Mouse (Mus musculus) intestine, embryonic 15.5 days (tissue): ENCODE results near the gene Arhgap17. TPM values are rescaled to one million over a fixed set of nuclear protein-coding genes. Genes with fewer than 3 reads are reported as not detected.

Experiments
- ATAC-seq: fragments of 200-750 bp; cut with Nextera tagmentation; 2 replicates; pipeline ENCODE4 v1.8.0; 2017; ENCODE audit warnings: moderate TSS enrichment, moderate library complexity
- H3K27ac ChIP-seq: fragments of 300-500 bp; sonication (generic); 2 replicates; pipeline ENCODE4 v1.5.1; 2015; ENCODE audit warnings: mild to moderate bottlenecking, inconsistent platforms
- H3K27me3 ChIP-seq: fragments of 300-500 bp; sonication (generic); replicated peaks from 2 replicates; pipeline ENCODE4 v1.6.1; 2015; ENCODE audit warnings: inconsistent platforms
- H3K36me3 ChIP-seq: fragments of 300-500 bp; sonication (generic); 2 replicates; pipeline ENCODE4 v1.6.1; 2015; ENCODE audit warnings: inconsistent platforms
- H3K4me1 ChIP-seq: fragments of 300-500 bp; sonication (generic); replicated peaks from 2 replicates; pipeline ENCODE4 v1.6.1; 2015; ENCODE audit warnings: inconsistent platforms
- H3K4me2 ChIP-seq: fragments of 300-500 bp; sonication (generic); replicated peaks from 2 replicates; pipeline ENCODE4 v1.6.1; 2015; ENCODE audit warnings: mild to moderate bottlenecking, inconsistent platforms
- H3K4me3 ChIP-seq: fragments of 300-500 bp; sonication (generic); replicated peaks from 2 replicates; pipeline ENCODE4 v1.5.1; 2015; ENCODE audit warnings: inconsistent platforms
- H3K9ac ChIP-seq: fragments of 300-500 bp; sonication (generic); 2 replicates; pipeline ENCODE4 v1.6.1; 2015; ENCODE audit warnings: inconsistent platforms
- H3K9me3 ChIP-seq: fragments of 300-500 bp; sonication (generic); 2 replicates; pipeline ENCODE4 v1.6.1; 2016; ENCODE audit warnings: inconsistent platforms
- WGBS: fragments of 180-500 bp; shearing (Covaris S2); methylation state at CpG from one replicate; pipeline ENCODE4 v1.1.7; 2015; 5-methylcytosine and 5-hydroxymethylcytosine counted together
- polyA plus RNA-seq: library from polyadenylated mRNA; unstranded; fragments of >200 nt; fragmentation: Nextera tagmentation; extraction: Ambion mirVana; gene quantifications from 2 replicates; pipeline ENCODE4 v1.2.1, GENCODE M21; 2015

Gene Arhgap17
- polyA plus RNA-seq, 1 experiment from 2014 or later, result 20.4 TPM

- Histone ChIP-seq H3K4me1 (peaks cover 17% of the 10 kb centered on the region), H3K27me3 (no peaks in the 10 kb centered on the region), H3K27ac (no peak overlapping the region), H3K9me3 (no peaks in the 10 kb centered on the region), H3K36me3 (no peaks in the 10 kb centered on the region), H3K4me3 (no peak overlapping the region), H3K4me2 (no peak overlapping the region), H3K9ac (no peak overlapping the region)
- no peak for ATAC-seq
- 91% methylated on average over 4 of the region's 4 CpGs for whole genome bisulfite sequencing
Measured at GRCm38 (mm10) chr7:123353081-123353480, 16.6 kb downstream of the Arhgap17 start.

- Histone ChIP-seq H3K4me2 (no peak overlapping the region), H3K9ac (no peak overlapping the region), H3K27ac (no peak overlapping the region), H3K9me3 (no peaks in the 10 kb centered on the region), H3K4me3 (no peak overlapping the region), H3K4me1 (peaks cover 29% of the 10 kb centered on the region), H3K27me3 (no peaks in the 10 kb centered on the region), H3K36me3 (no peaks in the 10 kb centered on the region)
- ATAC-seq, result no peak
- WGBS, result 39% methylated on average over 2 of the region's 2 CpGs
Measured at GRCm38 (mm10) chr7:123350243-123350642, 19.5 kb downstream of the Arhgap17 start.

GRCm38 (mm10) chr7:123349813-123350212 lies 19.9 kb downstream of the Arhgap17 start:
- Histone ChIP-seq H3K36me3 (no peaks in the 10 kb centered on the region), H3K4me1 (peaks cover 29% of the 10 kb centered on the region), H3K4me3 (no peak overlapping the region), H3K9ac (no peak overlapping the region), H3K4me2 (no peak overlapping the region), H3K9me3 (no peaks in the 10 kb centered on the region), H3K27ac (no peak overlapping the region), H3K27me3 (no peaks in the 10 kb centered on the region)
- 64% methylated on average over 11 of the region's 11 CpGs for WGBS
- no peak for ATAC-seq

DNA sequence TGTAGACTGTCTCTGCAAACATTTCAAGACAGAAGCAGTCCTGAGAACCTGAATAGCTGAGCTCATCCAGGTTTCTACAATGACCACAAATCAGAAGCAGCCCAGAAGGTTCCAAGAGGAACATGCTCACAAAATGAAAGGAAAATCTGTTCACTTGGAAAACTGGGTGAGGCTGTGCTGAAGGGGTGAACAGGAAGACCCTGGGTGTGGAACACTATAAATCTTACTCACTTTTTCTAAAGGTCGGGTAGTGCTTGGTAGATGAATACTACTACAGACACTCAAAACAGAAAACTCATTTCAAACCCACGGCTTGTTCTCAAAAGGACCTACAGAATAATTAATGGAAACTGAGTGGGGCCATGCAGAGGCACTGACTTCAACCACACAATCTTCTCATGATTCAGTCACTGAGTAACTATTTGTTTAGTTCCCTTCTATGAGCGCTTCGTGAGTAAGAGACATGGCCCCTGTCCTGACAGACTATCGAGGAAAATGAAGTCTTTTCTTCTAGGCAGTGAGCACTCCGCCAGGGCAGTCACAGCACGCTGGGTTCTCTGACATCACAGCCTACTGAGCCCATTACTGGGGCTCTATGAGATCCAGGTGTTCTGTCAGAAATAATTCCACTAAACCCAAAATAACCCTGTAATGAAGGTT lies 23.0 kb downstream of the Arhgap17 start:
- H3K4me3 ChIP-seq, result no peak overlapping the region
- no peaks in the 10 kb centered on the region for H3K36me3 ChIP-seq
- H3K9me3 ChIP-seq, result no peaks in the 10 kb centered on the region
- H3K4me2 ChIP-seq, result no peak overlapping the region
- H3K27ac ChIP-seq, result no peak overlapping the region
- no peaks in the 10 kb centered on the region for H3K27me3 ChIP-seq
- ATAC-seq, result no peak
- peaks cover 32% of the 10 kb centered on the region for H3K4me1 ChIP-seq
- WGBS, result 54% methylated on average over 7 of the region's 7 CpGs
- H3K9ac ChIP-seq, result no peak overlapping the region

DNA sequence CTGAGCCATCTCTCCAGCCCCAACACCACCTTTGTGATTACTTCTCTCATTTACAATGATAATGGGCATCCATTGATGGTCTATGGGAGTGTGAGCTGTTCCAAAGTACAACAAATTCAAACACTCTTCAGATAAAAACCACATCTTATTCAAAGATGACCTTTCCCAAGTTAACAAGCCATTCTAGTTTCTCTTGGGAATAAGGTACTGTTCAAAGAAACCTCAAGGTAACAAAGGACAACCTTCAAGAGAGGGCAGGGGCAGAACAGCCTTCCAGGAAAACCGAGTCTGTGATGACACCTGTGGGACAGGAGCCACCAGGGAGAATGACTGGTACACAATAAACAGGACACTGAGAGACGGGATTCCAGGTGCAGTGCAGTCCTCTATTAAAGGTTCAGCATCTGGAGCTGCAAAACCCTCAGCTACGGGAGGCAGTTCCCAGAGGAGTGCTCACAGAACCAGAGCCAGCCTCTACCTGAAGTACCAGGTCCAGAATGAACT lies 24.6 kb downstream of the Arhgap17 start:
- Histone ChIP-seq H3K36me3 (no peaks in the 10 kb centered on the region), H3K9me3 (no peaks in the 10 kb centered on the region), H3K27ac (no peak overlapping the region), H3K4me1 (peaks cover 37% of the 10 kb centered on the region), H3K27me3 (no peaks in the 10 kb centered on the region), H3K4me3 (no peak overlapping the region), H3K9ac (no peak overlapping the region), H3K4me2 (no peak overlapping the region)
- WGBS, result 75% methylated on average over 3 of the region's 3 CpGs
- ATAC-seq, result no peak

- Histone ChIP-seq H3K4me1 (peaks cover 33% of the 10 kb centered on the region), H3K4me3 (no peak overlapping the region), H3K9ac (no peak overlapping the region), H3K4me2 (no peak overlapping the region), H3K27ac (peak overlapping the region; percentile 33; the same call in 1 of the 2 replicates), H3K9me3 (no peaks in the 10 kb centered on the region), H3K36me3 (no peaks in the 10 kb centered on the region), H3K27me3 (no peaks in the 10 kb centered on the region)
- WGBS, result 83% methylated on average over 5 of the region's 5 CpGs
- ATAC-seq, result peak; percentile 61
Measured at GRCm38 (mm10) chr7:123344079-123344780, 25.5 kb downstream of the Arhgap17 start.

DNA sequence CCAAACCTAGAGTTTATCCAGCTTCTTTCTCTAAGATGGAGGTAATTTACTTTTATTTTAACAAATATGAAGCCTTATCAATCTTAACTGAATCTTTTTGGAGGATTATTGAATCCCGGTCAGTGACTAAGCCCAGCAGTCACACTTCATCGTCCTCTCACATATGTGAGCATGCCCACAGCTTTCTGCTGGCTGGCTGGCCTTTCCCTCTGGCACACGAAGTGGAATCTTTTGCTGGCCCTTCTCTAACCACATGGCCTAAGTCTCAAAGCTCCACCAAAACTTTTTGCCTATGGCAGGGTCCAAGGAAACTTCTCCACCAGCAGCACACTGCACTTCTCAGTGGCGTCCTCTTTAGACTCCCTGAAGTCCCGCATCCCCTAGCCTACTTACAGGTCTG lies 27.8 kb downstream of the Arhgap17 start:
- H3K9me3 ChIP-seq, result no peaks in the 10 kb centered on the region
- no peak overlapping the region for H3K4me2 ChIP-seq
- H3K27ac ChIP-seq, result no peak overlapping the region
- H3K4me3 ChIP-seq, result no peak overlapping the region
- H3K4me1 ChIP-seq, result peaks cover 35% of the 10 kb centered on the region
- H3K9ac ChIP-seq, result no peak overlapping the region
- WGBS, result 49% methylated on average over 5 of the region's 5 CpGs
- no peaks in the 10 kb centered on the region for H3K36me3 ChIP-seq
- ATAC-seq, result no peak
- no peaks in the 10 kb centered on the region for H3K27me3 ChIP-seq

DNA sequence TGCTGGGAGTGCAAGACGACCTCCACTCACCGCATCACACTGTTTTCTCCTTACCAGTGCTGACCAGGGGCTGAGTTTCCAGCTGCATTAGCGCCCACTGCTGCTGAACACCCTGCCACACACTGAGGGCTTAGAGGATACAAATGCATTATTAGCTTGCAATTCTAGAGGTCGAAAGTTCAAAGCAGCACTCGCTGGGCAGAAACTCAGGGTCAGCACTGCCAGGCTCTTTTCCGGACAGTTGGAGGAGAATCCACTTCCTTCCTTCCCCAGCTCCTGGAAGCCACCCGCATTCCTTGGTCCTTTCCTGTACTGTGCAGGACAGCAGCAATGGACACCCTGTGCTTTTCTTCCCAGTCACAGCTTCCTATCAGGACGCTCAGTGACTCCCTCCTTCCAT lies 31.4 kb downstream of the Arhgap17 start:
- peaks cover 30% of the 10 kb centered on the region for H3K4me1 ChIP-seq
- H3K4me2 ChIP-seq, result no peak overlapping the region
- no peaks in the 10 kb centered on the region for H3K9me3 ChIP-seq
- no peak overlapping the region for H3K4me3 ChIP-seq
- no peak overlapping the region for H3K27ac ChIP-seq
- H3K9ac ChIP-seq, result no peak overlapping the region
- H3K36me3 ChIP-seq, result no peaks in the 10 kb centered on the region
- ATAC-seq, result no peak
- 51% methylated on average over 8 of the region's 8 CpGs for WGBS
- no peaks in the 10 kb centered on the region for H3K27me3 ChIP-seq

DNA sequence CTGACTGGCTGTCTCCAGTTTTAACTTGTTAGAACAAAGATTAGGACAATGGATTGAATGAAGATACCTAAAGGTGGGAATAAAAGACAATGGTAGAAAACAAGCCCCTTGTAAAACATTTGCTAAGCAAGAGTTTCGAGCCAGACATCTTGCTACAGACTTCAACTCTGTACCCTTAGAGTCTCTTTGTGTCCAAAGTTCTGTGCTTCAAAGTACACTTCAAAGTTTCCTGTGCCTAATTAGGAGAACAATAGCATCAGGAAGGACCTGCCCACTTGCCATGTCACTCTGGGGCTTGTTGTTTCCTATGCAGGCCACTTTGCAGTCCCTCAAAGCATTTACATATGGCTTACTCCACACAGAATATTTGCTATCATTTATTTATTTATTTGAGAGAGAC lies 33.4 kb downstream of the Arhgap17 start:
- Histone ChIP-seq H3K4me2 (no peak overlapping the region), H3K9me3 (no peaks in the 10 kb centered on the region), H3K4me1 (peaks cover 25% of the 10 kb centered on the region), H3K36me3 (no peaks in the 10 kb centered on the region), H3K27ac (no peak overlapping the region), H3K27me3 (no peaks in the 10 kb centered on the region), H3K4me3 (no peak overlapping the region), H3K9ac (no peak overlapping the region)
- ATAC-seq, result 0 out of 2 replicates have a peak, but pooled peaks have one; percentile 46
- WGBS, result 74% methylated on average over 1 of the region's 1 CpGs

DNA sequence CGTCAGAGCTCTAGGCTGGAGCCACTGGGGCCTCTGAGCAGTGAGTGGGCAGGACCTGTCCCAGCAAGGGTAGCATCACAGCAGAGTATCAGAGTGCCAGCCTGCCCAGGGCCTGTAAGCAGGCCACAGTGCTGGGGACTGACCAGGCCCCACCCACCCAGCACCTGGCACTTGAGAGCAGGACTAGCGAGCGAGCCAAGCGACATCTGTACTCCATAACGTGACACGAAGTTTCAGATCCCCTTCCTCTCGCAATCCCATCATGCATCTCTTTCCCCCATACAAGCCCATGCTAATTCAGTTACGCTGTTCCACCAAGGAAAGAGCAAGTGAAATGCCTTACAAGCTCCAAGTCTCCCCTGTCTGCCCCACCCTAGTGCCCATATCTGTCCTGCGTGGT lies 39.2 kb downstream of the Arhgap17 start:
- no peaks in the 10 kb centered on the region; the same call in 1 of the 2 replicates for H3K36me3 ChIP-seq
- 90% methylated on average over 9 of the region's 9 CpGs for WGBS
- H3K9ac ChIP-seq, result no peak overlapping the region
- no peaks in the 10 kb centered on the region for H3K9me3 ChIP-seq
- H3K4me3 ChIP-seq, result no peak overlapping the region
- 0 out of 2 replicates have a peak, but pooled peaks cover 2% of the 10 kb centered on the region for H3K4me1 ChIP-seq
- no peaks in the 10 kb centered on the region for H3K27me3 ChIP-seq
- no peak for ATAC-seq
- H3K4me2 ChIP-seq, result no peak overlapping the region
- no peak overlapping the region for H3K27ac ChIP-seq

DNA sequence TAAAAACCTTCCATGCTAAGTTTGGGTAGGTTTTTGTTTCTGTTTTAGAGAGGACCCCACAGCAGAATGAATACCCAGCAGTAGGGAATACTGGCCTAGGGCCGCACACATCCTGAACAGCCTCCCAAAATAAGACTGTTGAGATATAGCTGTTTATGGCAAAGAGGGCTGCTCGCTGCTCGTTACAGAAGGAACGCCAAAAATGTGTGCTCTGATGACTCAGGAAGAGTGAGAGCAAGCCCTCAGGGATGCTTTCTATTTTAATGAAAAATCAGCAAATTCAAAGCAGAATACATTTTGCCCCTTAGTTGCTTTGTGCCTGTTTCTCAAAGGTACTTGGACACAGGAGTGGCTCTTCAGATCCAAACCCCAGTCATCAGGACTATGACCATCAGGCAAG lies 41.8 kb downstream of the Arhgap17 start:
- no peak overlapping the region for H3K9ac ChIP-seq
- WGBS, result 77% methylated on average over 4 of the region's 4 CpGs
- no peaks in the 10 kb centered on the region for H3K27me3 ChIP-seq

DNA sequence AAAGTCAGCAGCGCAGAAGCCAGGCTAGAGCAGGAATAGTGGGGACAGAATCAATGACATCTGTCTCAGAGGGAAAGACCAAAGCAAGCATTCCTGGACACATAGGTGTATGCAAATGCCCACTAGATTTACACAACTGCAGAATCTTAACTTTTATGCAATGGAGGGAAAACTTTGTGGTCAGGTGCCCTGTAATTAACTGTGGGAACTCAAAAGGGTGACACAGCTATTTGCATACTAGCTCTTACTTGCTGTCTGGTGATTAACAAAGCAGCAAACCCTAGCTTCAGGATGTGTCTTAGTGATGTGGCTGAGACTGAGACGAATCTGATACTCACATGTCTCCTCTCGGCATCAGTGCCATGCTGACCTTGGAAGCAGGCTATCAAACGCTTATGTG lies 42.8 kb downstream of the Arhgap17 start:
- no peak overlapping the region for H3K27ac ChIP-seq
- no peaks in the 10 kb centered on the region for H3K27me3 ChIP-seq
- 85% methylated on average over 4 of the region's 4 CpGs for WGBS
- no peak for ATAC-seq
- H3K9ac ChIP-seq, result no peak overlapping the region
- H3K36me3 ChIP-seq, result peaks cover 8% of the 10 kb centered on the region; the same call in 1 of the 2 replicates
- H3K9me3 ChIP-seq, result no peaks in the 10 kb centered on the region
- no peak overlapping the region for H3K4me3 ChIP-seq
- H3K4me1 ChIP-seq, result 0 out of 2 replicates have a peak, but pooled peaks cover 2% of the 10 kb centered on the region
- no peak overlapping the region for H3K4me2 ChIP-seq

More for the DNA sequence above, 41.8 kb downstream of the Arhgap17 start:
- H3K4me2 ChIP-seq, result no peak overlapping the region
- H3K27ac ChIP-seq, result no peak overlapping the region
- ATAC-seq, result no peak
- H3K36me3 ChIP-seq, result peaks cover 6% of the 10 kb centered on the region; the same call in 1 of the 2 replicates
- no peak overlapping the region for H3K4me3 ChIP-seq
- 0 out of 2 replicates have a peak, but pooled peaks cover 2% of the 10 kb centered on the region for H3K4me1 ChIP-seq
- no peaks in the 10 kb centered on the region for H3K9me3 ChIP-seq
